In the genomic region with DNA sequence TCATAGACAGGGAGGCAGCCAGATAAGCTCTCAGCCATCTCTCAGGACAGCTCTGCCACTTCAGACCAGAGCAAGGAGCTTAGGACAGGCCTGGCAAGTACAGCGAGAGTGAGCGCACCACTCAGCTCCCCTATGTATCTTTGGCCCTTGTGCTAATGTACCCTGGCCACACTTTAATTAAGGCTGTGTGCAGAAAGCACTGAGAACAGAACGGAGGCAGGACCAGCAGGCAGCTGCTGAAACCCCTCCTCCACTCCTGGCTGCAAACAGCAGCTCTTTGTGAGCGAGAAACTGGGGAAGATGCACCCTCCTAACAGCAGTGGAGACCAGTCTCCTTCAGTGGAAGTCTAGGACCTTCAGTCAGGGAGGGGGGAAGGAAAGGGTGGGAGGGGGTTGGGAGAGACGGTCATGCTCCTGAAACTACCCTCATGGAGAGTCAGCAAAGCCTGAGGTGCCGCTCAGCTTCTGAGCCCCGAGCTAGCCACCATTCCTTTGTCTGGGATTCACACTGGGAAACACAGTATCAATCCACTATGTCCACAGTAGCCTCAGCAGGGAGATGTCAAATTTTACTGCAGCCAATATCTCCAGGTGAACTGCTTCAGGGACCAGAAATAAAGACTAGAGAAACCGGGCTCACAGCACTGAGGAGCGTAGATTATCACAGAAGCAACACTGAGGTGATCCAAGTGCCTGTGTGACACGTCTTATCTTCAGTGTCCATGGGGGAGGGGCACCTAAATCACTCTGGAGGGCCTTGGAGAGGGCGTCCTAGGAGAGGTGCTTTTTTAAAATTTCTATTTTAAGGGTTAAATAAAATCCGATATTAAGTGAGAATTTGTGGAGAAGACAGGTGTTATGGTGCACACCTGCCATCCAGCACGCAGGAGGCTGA, we compare ENCODE assay signal across 10 mouse cellular contexts. TPM values are rescaled to one million over a fixed set of nuclear protein-coding genes. Genes with fewer than 3 reads are reported as not detected.
DNase-seq lines count a peak whose midpoint lies in the region; ATAC-seq and TF ChIP-seq lines count a peak whose summit lies in the region.
"Had no signal": no experiment of that assay in that cellular context is flagged by ENCODE, and none has a peak within 500 bp of the region (broad histone marks: within the 10 kb centered on the region; RNA-seq: fewer than 3 reads in every experiment).

No protein-coding gene starts in this region.

- no peaks in the 10 kb centered on the region for H3K27me3 ChIP-seq in lung, embryonic 14.5 days (ENCODE audit: insufficient read depth, low read length)
- H3K27me3 ChIP-seq in hindbrain, embryonic 16.5 days (replicated peaks; ENCODE audit: control insufficient read depth, insufficient read depth, low read length): no peaks in the 10 kb centered on the region
- H3K27me3 ChIP-seq in neural tube, embryonic 12.5 days (replicated peaks): no peaks in the 10 kb centered on the region
- H3K27me3 ChIP-seq in lung, postnatal 0 days (replicated peaks; ENCODE audit: insufficient read depth, low read length): no peaks in the 10 kb centered on the region

- WGBS in lung, embryonic 14.5 days: 20% methylated on average over 13 of the region's 13 CpGs
- 25% methylated on average over 13 of the region's 13 CpGs for WGBS in hindbrain, embryonic 16.5 days
- WGBS in neural tube, embryonic 12.5 days: 30% methylated on average over 13 of the region's 13 CpGs
- 29% methylated on average over 13 of the region's 13 CpGs for WGBS in lung, postnatal 0 days

- TF ChIP-seq EP300 in lung, postnatal 0 days (IDR thresholded peaks at IDR 0.05): no peak

- no peak for DNase-seq in frontal cortex, adult 2 months (ENCODE audit: extremely low spot score in 1 of 2, low spot score in 1 of 2)
- no peak for DNase-seq in lung, embryonic 14.5 days
- no peak for DNase-seq in lung, postnatal 36 days
- DNase-seq in kidney, adult 18-20 months: no peak
- DNase-seq in lung, postnatal 0 days (ENCODE audit: low spot score): no peak
- DNase-seq: heart, adult 18-20 months; lung, adult 2 months had no signal

- TF ChIP-seq CTCF in lung, embryonic 14.5 days (IDR thresholded peaks at IDR 0.05; ENCODE audit: low read depth): no peak
- TF ChIP-seq CTCF in lung, postnatal 0 days (IDR thresholded peaks at IDR 0.05): no peak

- ATAC-seq in frontal cortex, adult (ENCODE audit: low TSS enrichment): peak; percentile 57; the same call in 1 of the 2 replicates
- ATAC-seq in lung, embryonic 14.5 days (ENCODE audit: insufficient read depth): peak; percentile 28; the same call in 1 of the 2 replicates
- ATAC-seq in hindbrain, embryonic 16.5 days: peak; percentile 86
- peak; percentile 78 for ATAC-seq in neural tube, embryonic 12.5 days (ENCODE audit: low FRiP score, low read depth)
- ATAC-seq in lung, postnatal 0 days: no peak

- no peaks in the 10 kb centered on the region for H3K9me3 ChIP-seq in lung, embryonic 14.5 days (ENCODE audit: low read depth, low read length)
- H3K9me3 ChIP-seq in hindbrain, embryonic 16.5 days (ENCODE audit: control insufficient read depth, low read length): no peaks in the 10 kb centered on the region
- H3K9me3 ChIP-seq in neural tube, embryonic 12.5 days: no peaks in the 10 kb centered on the region
- H3K9me3 ChIP-seq in lung, postnatal 0 days (ENCODE audit: low read length): no peaks in the 10 kb centered on the region

- H3K4me1 ChIP-seq in lung, embryonic 14.5 days (ENCODE audit: insufficient read depth): no peaks in the 10 kb centered on the region
- H3K4me1 ChIP-seq in hindbrain, embryonic 16.5 days (ENCODE audit: control insufficient read depth, insufficient read depth, low read depth, low read length): peaks cover 8% of the 10 kb centered on the region
- peaks cover 15% of the 10 kb centered on the region for H3K4me1 ChIP-seq in neural tube, embryonic 12.5 days
- H3K4me1 ChIP-seq in lung, postnatal 0 days (ENCODE audit: insufficient read depth, low read depth, low read length): no peaks in the 10 kb centered on the region

- no peaks in the 10 kb centered on the region for H3K36me3 ChIP-seq in lung, embryonic 14.5 days (ENCODE audit: insufficient read depth)
- no peaks in the 10 kb centered on the region for H3K36me3 ChIP-seq in hindbrain, embryonic 16.5 days (ENCODE audit: control insufficient read depth, insufficient read depth, low read length)
- no peaks in the 10 kb centered on the region for H3K36me3 ChIP-seq in neural tube, embryonic 12.5 days
- H3K36me3 ChIP-seq in lung, postnatal 0 days (ENCODE audit: insufficient read depth, low read length): no peaks in the 10 kb centered on the region

- H3K9ac ChIP-seq in lung, embryonic 14.5 days: no peak overlapping the region
- peak overlapping the region; percentile 48 for H3K9ac ChIP-seq in hindbrain, embryonic 16.5 days (ENCODE audit: low read depth, low read length)
- H3K9ac ChIP-seq in neural tube, embryonic 12.5 days: peak overlapping the region; percentile 51
- H3K9ac ChIP-seq in lung, postnatal 0 days (replicated peaks; ENCODE audit: low read depth): no peak overlapping the region

- no peak overlapping the region for H3K27ac ChIP-seq in lung, embryonic 14.5 days (ENCODE audit: low read depth)
- H3K27ac ChIP-seq in hindbrain, embryonic 16.5 days (ENCODE audit: low read depth, low read length): peak overlapping the region; percentile 24
- H3K27ac ChIP-seq in neural tube, embryonic 12.5 days: peak overlapping the region; percentile 22; the same call in 1 of the 2 replicates
- no peak overlapping the region for H3K27ac ChIP-seq in lung, postnatal 0 days (ENCODE audit: low read length)

- H3K4me2 ChIP-seq in lung, embryonic 14.5 days: 0 out of 2 replicates have a peak overlapping the region, but pooled peaks have one; percentile 4
- peak overlapping the region; percentile 32; the same call in 1 of the 2 replicates for H3K4me2 ChIP-seq in hindbrain, embryonic 16.5 days (ENCODE audit: low read length)
- H3K4me2 ChIP-seq in neural tube, embryonic 12.5 days (replicated peaks): peak overlapping the region; percentile 52
- H3K4me2 ChIP-seq in lung, postnatal 0 days (replicated peaks; ENCODE audit: low read depth, low read length): no peak overlapping the region

- no peak overlapping the region for H3K4me3 ChIP-seq in lung, embryonic 14.5 days (ENCODE audit: low read depth, low read length)
- H3K4me3 ChIP-seq in hindbrain, embryonic 16.5 days (ENCODE audit: low read length): no peak overlapping the region
- no peak overlapping the region; the same call in 1 of the 2 replicates for H3K4me3 ChIP-seq in neural tube, embryonic 12.5 days
- H3K4me3 ChIP-seq in lung, postnatal 0 days (ENCODE audit: low read depth, low read length): no peak overlapping the region

RNA-seq across cellular contexts. Expression of a gene that starts 18.0 kb away (rescaled TPM):
- 48.3 and 49.9 TPM in 2 replicates for polyA plus RNA-seq in frontal cortex, adult 2 months (2012; rRNA removed)
- 2.1 and 4.3 TPM in 2 replicates for polyA plus RNA-seq in lung, embryonic 14.5 days (2014; fragmentation: Nextera tagmentation; extraction: Ambion mirVana)
- polyA plus RNA-seq in hindbrain, embryonic 16.5 days (2015; fragmentation: Nextera tagmentation; extraction: Ambion mirVana): 49.0 and 50.5 TPM in 2 replicates
- polyA plus RNA-seq in neural tube, embryonic 12.5 days (2016; fragmentation: Nextera tagmentation; extraction: Ambion mirVana): 44.2 and 46.8 TPM in 2 replicates
- 19.6 and 20.0 TPM in 2 replicates for polyA plus RNA-seq in lung, postnatal 0 days (2015; fragmentation: Nextera tagmentation; extraction: Ambion mirVana)

Comparison
In these comparisons a context has a peak if more than half of its experiments do, and no peak if none do; other contexts are left out.
1. H3K27ac ChIP-seq: peak in hindbrain, embryonic 16.5 days (single experiment) and neural tube, embryonic 12.5 days (single experiment); none in lung, embryonic 14.5 days (single experiment) and lung, postnatal 0 days (single experiment).
2. H3K9ac ChIP-seq: peak in hindbrain, embryonic 16.5 days (single experiment) and neural tube, embryonic 12.5 days (single experiment); none in lung, embryonic 14.5 days (single experiment) and lung, postnatal 0 days (single experiment).